Mouse (Mus musculus) myocyte (in vitro differentiated cells): ENCODE measurements around the gene Zbtb22.

Experiments
- E2F4 ChIP-seq: IDR thresholded peaks from one replicate; pipeline ENCODE4 v1.6.1; 2011; ENCODE audit warnings: mild to moderate bottlenecking, control low read depth, moderate library complexity; ENCODE audit not compliant: insufficient read depth
- MYOG ChIP-seq, 3 experiments: IDR thresholded peaks; one replicate each; pipeline ENCODE4 v1.6.1; 2011; ENCODE audit warnings: control low read depth in 2 of 3, low read depth in 2 of 3, mild to moderate bottlenecking in 2 of 3; ENCODE audit not compliant: insufficient read length in 2 of 3, control insufficient read depth in 1 of 3, insufficient read depth in 1 of 3
- POLR2A ChIP-seq: IDR thresholded peaks from one replicate; pipeline ENCODE4 v1.6.1; 2011; ENCODE audit warnings: low read depth, mild to moderate bottlenecking, control low read depth, moderate library complexity; ENCODE audit not compliant: insufficient read length
- POLR2AphosphoS2 ChIP-seq: IDR thresholded peaks from one replicate; pipeline ENCODE4 v1.6.1; 2011; ENCODE audit warnings: low read depth, control low read depth; ENCODE audit not compliant: insufficient read length
- REST ChIP-seq: IDR thresholded peaks from one replicate; pipeline ENCODE4 v1.6.1; 2011; ENCODE audit warnings: mild to moderate bottlenecking, control low read depth, moderate library complexity; ENCODE audit not compliant: insufficient read depth, insufficient read length
- SRF ChIP-seq: IDR thresholded peaks from one replicate; pipeline ENCODE4 v1.6.1; 2011; ENCODE audit warnings: low read depth; ENCODE audit not compliant: control insufficient read depth, insufficient read length
- TCF3 ChIP-seq: IDR thresholded peaks from one replicate; pipeline ENCODE4 v1.6.1; 2011; ENCODE audit warnings: low read depth, control low read depth; ENCODE audit not compliant: insufficient read length

GRCm38 (mm10) chr17:33874411-33874810, 41.3 kb upstream of the Zbtb22 start:
- TF ChIP-seq POLR2A = no peak
- TF ChIP-seq MYOG (IDR thresholded peaks at IDR 0.05; ENCODE audit: control insufficient read depth in 1 of 3, insufficient read depth in 1 of 3, insufficient read length in 2 of 3, low read depth in 2 of 3) = no peak
- no peak for TF ChIP-seq POLR2AphosphoS2
- TF ChIP-seq REST = no peak
- TF ChIP-seq SRF = no peak
- no peak for TF ChIP-seq TCF3
- TF ChIP-seq E2F4 = no peak
